Mouse (Mus musculus): ENCODE measurements around the gene Stard10. TPM values are rescaled to one million over a fixed set of nuclear protein-coding genes. Genes with fewer than 3 reads are reported as not detected.

Gene Stard10
- polyA plus RNA-seq, 1 experiment: 236 TPM

DNA sequence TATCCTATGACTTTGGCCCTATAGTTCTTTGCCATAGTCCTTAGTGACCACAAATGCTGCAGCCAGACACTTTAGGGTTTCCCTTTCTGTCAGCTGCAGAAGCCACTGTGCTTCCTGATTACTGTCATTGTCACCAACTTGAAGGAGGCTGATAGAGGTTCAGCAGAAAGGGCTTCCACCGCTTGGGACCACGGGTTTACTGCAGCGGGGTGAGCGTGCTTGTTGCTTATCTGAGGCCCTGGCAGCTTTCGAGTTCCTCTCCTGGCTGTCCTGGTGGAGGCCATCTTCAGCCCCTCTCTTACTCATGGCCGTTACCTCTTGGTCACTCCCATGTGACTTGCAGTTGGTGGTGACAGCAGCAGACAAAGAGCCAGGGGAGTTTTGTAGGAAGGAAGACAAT is 72.4 kb downstream of the Stard10 start:
- Histone ChIP-seq H3K4me3 (replicated peaks) (peak overlapping the region; percentile 84), H3K27me3 (replicated peaks) (no peaks in the 10 kb centered on the region), H3K4me1 (peaks cover 100% of the 10 kb centered on the region), H3K9me3 (no peaks in the 10 kb centered on the region), H3K36me3 (replicated peaks; ENCODE audit: low read length) (peaks cover 100% of the 10 kb centered on the region)
- no peak for TF ChIP-seq FLI1 (IDR thresholded peaks at IDR 0.05; ENCODE audit: low read length)
- TF ChIP-seq GATA1 (IDR thresholded peaks at IDR 0.05; ENCODE audit: borderline replicate concordance, low read length): peak; percentile 84; the same call in 2 of the 3 replicates

DNA sequence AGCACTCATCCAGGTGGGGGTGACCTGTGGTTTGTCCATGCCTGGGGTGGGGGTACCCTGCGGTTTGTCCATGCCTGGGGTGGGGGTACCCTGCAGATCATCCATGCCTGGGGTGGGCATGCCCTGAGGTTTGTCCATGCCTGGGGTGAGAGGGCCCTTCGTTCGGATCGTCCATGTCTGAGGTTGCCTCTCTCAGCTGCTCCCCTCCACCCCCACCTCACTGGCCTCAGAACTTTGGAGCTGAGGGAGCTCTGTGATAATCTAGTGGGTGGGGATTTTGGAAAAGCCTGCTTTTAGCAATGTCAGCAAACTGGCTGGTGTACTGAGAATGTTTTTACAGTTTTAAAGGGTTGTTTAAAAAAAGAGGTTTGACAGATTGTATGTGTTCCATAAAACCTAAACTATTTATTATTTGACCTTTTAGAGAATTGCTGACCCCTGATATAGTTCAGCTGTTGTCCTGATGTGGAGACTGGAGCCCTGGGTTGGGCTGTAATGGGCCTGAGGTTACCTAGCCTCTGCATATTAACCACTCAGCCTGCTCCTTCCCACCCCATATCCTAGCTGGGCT is 75.1 kb downstream of the Stard10 start:
- H3K9me3 ChIP-seq: 0 out of 2 replicates have a peak, but pooled peaks cover under 1% of the 10 kb centered on the region
- peaks cover 100% of the 10 kb centered on the region for H3K36me3 ChIP-seq (replicated peaks; ENCODE audit: low read length)
- H3K4me1 ChIP-seq: peaks cover 97% of the 10 kb centered on the region
- H3K4me3 ChIP-seq (replicated peaks): peak overlapping the region; percentile 73
- H3K27me3 ChIP-seq (replicated peaks): no peaks in the 10 kb centered on the region
- TF ChIP-seq FLI1 (IDR thresholded peaks at IDR 0.05; ENCODE audit: low read length) (no peak), GATA1 (IDR thresholded peaks at IDR 0.05; ENCODE audit: borderline replicate concordance, low read length) (no peak)

DNA sequence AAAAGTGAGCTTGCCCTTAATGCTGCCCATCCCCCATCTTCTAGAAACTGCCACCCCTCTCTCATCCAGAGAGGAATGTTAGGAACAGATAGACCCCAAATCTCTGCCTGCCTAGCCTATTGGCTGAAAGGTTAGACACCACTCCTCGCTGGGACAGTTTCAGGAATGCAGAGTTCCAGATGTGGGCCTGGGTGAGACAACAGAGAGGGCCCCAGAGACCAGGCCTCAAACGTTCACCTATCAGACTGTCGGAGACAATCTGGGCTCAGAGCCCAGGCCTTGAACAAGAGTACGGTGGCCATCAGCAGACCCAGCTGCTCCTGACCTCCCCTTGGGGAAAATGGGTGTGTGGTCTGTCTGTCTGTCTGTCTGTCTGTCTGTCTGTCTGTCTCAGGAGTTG is 76.1 kb downstream of the Stard10 start:
- H3K36me3 ChIP-seq (replicated peaks; ENCODE audit: low read length): peaks cover 100% of the 10 kb centered on the region

DNA sequence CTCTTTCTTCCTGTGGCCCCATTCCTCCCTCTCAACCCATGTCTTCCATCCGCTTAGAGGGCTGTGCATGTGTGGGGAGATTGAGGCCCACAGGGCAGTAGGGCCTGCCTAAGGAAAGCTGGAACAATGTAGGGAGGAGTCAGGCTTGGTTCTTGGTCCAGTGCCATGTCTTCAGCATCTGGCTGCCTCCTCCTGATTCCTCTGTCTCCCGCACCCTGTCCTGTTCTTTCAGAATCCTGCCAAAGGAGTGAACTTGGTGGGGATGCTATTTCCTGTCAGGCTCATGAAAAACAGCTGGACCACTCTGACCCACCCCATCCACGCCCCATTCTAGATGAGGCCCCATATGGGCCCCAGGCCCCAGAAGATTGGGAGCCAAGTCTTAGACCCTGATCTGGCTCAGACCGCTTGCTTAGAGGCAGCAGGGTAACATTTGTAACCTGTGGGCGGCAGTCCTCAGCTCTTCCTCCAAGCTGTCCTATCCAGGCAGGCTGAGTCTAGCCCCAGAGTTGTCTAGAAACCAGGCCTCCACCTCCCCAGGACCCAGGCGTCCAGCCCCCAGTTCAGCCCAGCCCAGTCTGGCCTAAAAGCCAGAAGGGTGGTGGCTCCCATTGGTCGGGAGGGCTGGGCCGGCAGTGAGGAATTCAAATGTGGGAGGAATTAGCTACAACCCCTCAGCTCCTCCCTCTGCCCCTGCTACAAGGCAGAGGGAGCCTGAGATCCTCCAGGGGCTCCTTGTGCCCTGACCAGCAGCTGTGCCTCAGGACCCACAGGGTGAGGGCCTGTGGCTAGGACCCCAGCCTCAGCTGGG is 77.0 kb downstream of the Stard10 start:
- Histone ChIP-seq H3K27me3 (replicated peaks) (no peaks in the 10 kb centered on the region), H3K4me1 (peaks cover 82% of the 10 kb centered on the region), H3K4me3 (replicated peaks) (no peak overlapping the region), H3K9me3 (0 out of 2 replicates have a peak, but pooled peaks cover 5% of the 10 kb centered on the region), H3K36me3 (replicated peaks; ENCODE audit: low read length) (peaks cover 100% of the 10 kb centered on the region)
- no peak for TF ChIP-seq GATA1 (IDR thresholded peaks at IDR 0.05; ENCODE audit: borderline replicate concordance, low read length)

More for the DNA sequence above, 76.1 kb downstream of the Stard10 start:
- no peak overlapping the region for H3K4me3 ChIP-seq (replicated peaks)
- H3K4me1 ChIP-seq: peaks cover 91% of the 10 kb centered on the region
- H3K9me3 ChIP-seq: 0 out of 2 replicates have a peak, but pooled peaks cover 5% of the 10 kb centered on the region
- no peaks in the 10 kb centered on the region for H3K27me3 ChIP-seq (replicated peaks)
- TF ChIP-seq GATA1 (IDR thresholded peaks at IDR 0.05; ENCODE audit: borderline replicate concordance, low read length): no peak
- no peak for TF ChIP-seq FLI1 (IDR thresholded peaks at IDR 0.05; ENCODE audit: low read length)

DNA sequence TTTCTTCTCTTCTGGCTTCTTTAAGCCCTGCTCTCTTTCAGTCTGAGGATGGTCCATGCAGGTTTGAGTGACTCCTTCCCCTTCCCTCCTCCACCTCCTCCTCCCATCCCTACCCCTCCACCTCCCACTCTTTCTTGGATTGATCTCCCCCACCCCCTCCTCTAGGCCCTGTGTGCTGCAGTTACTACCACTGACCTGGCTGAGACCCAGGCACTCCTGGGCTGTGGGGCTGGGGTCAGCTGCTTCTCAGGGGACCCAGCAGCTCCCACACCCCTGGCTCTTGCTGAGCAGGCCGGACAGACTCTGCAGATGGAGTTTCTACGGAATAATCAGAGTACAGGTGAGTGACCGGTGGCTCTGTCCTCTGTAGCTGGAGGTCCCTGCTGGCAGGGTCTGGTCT is 77.7 kb downstream of the Stard10 start:
- Histone ChIP-seq H3K36me3 (replicated peaks; ENCODE audit: low read length) (peaks cover 100% of the 10 kb centered on the region), H3K27me3 (replicated peaks) (no peaks in the 10 kb centered on the region), H3K9me3 (0 out of 2 replicates have a peak, but pooled peaks cover 5% of the 10 kb centered on the region), H3K4me1 (peaks cover 81% of the 10 kb centered on the region), H3K4me3 (replicated peaks) (no peak overlapping the region)
- no peak for TF ChIP-seq FLI1 (IDR thresholded peaks at IDR 0.05; ENCODE audit: low read length)
- TF ChIP-seq GATA1 (IDR thresholded peaks at IDR 0.05; ENCODE audit: borderline replicate concordance, low read length): no peak

DNA sequence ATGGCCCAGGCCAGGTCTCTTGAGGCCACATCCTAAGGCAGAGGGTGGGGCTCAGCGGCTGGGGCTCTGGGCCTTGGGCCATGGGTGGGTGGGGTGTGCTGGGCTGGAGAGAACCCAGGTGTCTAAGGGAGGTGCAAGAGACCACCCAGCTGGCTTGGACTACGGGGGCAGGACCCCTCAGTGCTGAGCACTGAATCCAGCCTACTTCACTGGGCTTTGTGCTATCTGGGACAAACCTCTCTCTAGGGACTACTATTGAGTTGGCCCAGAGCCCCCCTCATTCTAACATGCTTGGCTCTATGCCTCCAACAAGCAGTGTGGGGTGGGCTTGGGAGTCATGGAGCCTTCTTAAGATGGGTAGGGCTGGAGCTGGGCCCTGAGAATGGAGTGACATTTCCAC is 78.6 kb downstream of the Stard10 start:
- 0 out of 2 replicates have a peak, but pooled peaks cover 5% of the 10 kb centered on the region for H3K9me3 ChIP-seq
- TF ChIP-seq FLI1 (IDR thresholded peaks at IDR 0.05; ENCODE audit: low read length) (no peak), GATA1 (IDR thresholded peaks at IDR 0.05; ENCODE audit: borderline replicate concordance, low read length) (no peak)
- H3K4me1 ChIP-seq: peaks cover 79% of the 10 kb centered on the region
- H3K27me3 ChIP-seq (replicated peaks): no peaks in the 10 kb centered on the region
- no peak overlapping the region for H3K4me3 ChIP-seq (replicated peaks)
- H3K36me3 ChIP-seq (replicated peaks; ENCODE audit: low read length): peaks cover 100% of the 10 kb centered on the region

Other genes starting within 250 kb of the Stard10 start
- gene Fchsd2, start 224.2 kb upstream of the Stard10 start, polyA plus RNA-seq (2012; ENCODE audit: insufficient read depth, low replicate concordance): 1.8 and 5.0 TPM in 2 replicates
- 3.2 and 7.8 TPM in 2 replicates for gene Atg16l2, start 14.8 kb upstream of the Stard10 start, polyA plus RNA-seq (2012; ENCODE audit: insufficient read depth, low replicate concordance)
- 143 and 148 TPM in 2 replicates for gene Arap1, start 31.0 kb downstream of the Stard10 start, polyA plus RNA-seq (2012; ENCODE audit: insufficient read depth, low replicate concordance)
- 1.4 TPM in 1 of 2 replicates, not detected in the other for gene Gm45837, start 93.8 kb downstream of the Stard10 start, polyA plus RNA-seq (2012; ENCODE audit: insufficient read depth, low replicate concordance)
- gene Pde2a, start 104.6 kb downstream of the Stard10 start, polyA plus RNA-seq (2012; ENCODE audit: insufficient read depth, low replicate concordance): 0.54 and 0.63 TPM in 2 replicates

Measured in megakaryocyte, embryonic 14.5 days (primary cell).